Mouse (Mus musculus) kidney, postnatal 36 days (tissue): Measurements from ENCODE around the gene Hira.
"Not testable (repeated sequence)": the region's sequence is repeated elsewhere in the genome, so short reads cannot be mapped to it uniquely, and the experiment has no call there.

Source experiments
- DNase-seq, 2 experiments: peaks; one replicate each; pipeline ENCODE4 v3.0.0; 2021 to 2022; ENCODE audit warnings: mixed read lengths in 2 of 2

The Hira gene

DNA sequence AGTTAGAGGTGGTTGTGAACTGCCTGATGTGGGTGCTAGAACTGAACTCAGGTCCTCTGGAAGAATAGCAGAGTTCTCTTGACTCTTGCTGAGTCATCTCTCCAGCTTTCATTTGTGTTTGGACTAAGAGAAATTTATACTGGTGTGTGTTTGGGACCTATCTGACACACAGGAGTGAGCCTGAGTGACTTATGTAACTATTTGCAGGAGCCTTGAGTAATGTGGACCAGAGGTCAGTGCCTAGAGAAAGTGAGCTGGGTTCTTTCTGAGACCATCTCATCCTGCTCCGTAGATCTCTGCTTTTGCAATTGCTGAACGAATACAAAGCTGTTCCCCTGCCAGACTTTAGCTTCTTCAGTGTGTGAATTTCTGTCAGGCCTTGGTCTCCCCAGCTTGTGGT lies 44.9 kb downstream of the Hira start:
- DNase-seq: no peak

DNA sequence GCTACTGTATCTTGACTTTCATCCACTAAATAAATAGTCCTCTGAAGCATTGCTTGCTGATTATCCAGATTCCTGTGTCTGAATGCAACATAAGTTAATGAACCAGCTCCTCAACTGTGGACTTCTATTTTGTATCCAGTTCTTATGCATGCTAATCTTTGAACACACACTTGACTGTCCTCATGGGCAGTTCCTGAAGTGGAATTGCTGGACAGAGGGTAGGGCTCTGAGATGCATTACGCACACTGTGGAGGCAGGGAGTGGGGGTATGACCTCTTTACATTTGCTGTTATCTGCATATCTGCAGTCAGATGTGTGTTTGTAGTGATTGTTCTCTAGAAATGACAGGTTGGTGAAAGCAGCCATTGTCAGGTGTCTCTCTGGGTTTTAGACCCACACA lies 51.1 kb downstream of the Hira start:
- no peak for DNase-seq

DNA sequence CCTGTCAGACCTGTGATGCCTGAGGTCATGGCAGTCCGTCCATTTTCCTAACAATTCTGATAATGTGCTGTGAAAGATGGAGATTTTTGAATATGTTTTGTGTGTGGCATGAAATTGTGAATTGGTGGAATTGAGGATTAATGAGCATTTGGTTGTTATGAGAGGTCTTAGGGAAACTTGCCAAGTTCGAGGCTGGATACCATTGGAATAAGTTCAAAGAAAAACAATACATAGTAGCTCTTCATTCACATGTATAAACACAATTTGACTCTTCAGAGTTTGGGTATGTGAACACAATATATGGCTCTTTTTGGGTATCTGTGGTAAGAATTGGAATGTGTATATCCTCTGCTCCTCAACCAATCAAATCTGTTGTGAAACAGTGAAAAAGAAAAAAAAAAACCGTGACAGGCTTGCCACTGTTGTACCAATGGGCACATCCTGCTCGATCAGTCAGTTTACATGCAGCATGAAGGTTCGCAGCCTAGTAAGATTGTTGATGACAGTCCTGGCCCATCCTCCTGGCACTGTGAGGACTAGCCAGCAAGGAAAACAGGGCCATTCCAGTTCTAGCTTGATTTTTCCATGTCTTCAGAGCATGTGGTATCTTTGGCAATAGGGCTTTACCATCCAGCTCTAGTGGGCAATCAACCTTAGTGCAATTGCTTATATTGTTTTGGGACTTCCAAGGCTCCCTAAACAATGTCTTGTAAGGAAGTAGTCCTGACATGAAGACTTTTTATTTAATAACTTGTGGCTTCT lies 61.7 kb downstream of the Hira start:
- no peak for DNase-seq

DNA sequence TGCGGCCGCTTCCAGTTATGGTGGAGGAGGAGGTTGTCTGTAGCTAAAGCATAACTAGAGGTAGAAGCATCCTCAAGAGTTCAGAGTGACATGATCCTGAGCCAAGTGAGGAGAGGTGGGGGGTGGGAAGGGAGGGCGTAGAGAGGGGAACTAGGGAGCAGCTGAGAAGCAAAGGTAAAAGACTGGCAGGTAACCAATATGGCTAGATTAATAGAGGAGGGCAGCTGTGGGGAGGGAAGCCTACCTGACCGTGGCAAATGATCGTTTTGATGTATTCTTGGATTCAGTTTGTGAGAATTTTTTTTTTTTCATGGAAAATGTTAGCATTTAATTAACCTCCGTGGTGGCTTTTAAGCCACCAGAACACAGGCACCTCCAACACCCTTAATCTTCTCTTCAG lies 67.1 kb downstream of the Hira start:
- DNase-seq: no peak

DNA sequence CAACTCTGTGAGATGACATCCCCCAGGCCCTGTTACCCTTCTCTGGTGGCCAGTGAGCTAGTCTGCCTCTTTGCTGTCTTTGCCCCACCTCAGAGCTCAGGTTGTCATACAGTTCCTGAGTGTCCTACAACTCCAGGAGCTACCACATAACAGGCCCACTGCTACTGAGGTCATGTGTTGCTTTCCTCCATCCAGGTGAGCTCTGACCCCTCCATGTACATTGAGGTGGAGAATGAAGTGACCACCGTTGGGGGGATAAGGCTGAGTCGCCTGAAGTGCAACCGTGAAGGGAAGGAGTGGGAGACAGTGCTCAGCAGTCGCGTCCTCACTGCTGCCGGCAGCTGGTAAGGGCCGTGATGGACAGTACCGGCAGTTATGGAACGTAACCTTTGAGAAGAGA lies 72.1 kb downstream of the Hira start:
- no peak for DNase-seq

DNA sequence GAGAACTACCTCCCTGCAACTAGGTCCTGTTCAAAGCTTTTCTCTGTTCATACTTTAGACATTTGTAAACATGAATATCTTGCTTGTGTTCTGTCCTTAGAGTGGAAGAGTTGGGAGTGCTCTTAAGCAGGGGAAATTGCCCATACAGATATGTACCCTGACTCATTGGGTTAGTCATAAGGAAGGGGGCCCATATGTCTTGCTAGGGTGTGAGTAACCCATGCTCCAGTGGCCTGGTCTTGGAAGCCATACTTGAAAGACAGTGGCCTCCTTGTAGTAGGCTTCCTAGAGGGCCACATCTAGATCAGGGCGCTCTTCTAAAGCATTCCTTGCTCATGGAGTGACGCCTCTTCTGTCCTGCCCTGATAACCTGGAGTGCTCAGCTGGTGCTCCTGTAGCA lies 73.5 kb downstream of the Hira start:
- no peak for DNase-seq

DNA sequence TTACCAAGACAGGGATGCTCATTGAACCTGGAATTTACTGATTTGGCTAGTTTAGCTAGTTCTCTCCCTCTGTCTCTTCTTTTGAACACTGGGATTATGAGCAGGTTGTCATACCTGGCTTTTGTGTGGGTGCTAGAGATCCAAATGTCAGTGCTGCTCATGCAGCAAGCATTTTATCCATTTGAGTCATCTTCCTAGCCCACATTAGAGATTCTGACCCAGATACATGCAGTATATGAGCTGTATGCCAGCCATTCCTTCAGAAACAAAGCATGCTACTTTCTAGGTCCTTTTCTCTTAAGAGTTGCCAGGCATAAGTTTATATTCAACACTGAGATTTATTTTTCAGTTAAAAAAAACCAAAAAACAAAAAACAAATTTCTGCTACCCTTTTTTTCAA lies 76.0 kb downstream of the Hira start:
- no peak for DNase-seq

DNA sequence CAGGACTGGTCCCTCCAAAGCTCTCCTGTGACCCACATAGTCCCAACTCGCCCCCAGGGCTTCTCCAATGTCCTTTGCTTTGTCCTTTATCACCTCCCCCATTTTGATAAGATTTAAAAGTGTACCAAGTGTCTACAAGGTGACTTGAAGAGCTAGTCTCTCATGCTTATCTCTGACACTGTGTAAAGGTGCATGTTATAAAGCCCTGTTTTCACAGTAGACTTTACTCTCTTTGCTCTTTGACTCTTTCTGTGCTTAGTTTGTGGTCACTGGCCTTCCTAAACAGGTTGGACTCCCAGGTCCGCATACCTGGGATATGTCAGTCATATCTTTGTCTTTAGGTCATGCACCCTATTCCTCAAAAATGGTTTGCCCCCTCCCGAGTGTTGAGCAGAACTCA lies 78.2 kb downstream of the Hira start:
- DNase-seq: no peak

DNA sequence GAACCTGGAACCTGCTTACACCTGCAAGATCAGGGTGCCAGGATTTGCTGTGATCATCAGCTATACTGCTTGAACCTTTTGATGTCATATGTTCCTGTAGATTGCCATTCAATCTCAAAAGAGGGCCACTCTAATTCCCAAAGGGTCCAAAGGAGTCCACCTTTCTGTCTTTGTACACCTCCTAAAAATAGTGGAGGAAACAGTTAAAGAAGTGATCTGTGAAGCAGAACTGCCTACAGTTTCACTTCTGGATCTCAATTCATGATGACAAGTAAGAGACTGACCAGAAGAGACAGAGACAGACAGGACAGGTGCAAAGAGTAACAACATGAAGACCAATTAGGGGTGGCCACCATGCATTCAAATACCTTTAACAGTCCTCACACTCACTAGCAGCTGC lies 86.6 kb downstream of the Hira start:
- no peak for DNase-seq

DNA sequence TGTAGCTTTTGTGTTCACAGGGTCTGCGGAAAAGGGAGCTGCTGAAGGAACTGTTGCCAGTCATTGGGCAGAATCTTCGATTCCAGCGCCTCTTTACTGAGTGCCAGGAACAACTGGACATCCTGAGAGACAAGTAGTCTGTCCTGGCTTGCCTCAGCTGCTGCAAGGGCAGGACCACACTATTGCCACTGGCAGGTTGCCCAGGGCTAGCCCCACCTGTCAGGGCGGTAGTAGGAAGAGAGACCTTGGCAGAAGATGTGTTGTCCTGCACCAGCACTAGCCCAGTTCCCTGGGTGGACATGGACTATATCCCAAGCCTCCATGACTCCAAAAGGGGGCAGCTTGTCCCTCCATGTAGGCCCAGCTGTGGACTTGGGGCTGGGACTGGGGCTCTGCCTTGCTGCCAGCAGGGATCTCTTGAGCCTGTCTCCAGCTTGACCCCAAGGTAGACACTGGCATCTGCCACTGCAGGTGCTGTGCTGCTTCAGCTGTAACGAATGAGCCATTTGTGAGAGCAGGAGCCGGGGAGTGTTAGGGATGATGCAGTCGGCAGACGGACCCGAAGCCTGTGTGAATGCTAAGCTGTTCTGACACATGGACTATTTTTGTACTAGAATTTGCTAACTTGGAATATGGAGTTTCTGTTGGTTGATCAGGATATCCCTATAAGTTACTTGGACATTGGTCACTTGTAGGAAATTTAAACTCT lies 92.7 kb downstream of the Hira start:
- no peak for DNase-seq

DNA sequence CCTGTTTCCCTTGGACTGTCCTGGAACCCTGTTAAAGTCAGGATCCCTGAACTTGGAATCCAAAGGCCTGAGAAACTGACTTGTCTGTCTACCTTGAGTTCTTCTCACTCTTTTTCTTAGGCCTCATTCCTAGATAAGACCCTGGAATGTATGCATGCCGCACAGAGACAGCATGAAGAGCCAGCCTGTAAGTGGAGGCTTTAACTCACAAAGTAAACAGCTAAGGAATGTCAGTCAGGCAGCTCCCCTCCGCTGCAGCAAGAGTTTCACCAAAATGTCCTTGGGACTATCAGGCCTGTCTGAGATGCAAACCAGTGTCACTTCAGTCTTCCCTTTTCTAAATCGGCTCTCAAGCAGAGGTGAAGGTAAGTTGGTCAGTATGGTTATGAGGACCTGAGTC lies 94.0 kb downstream of the Hira start:
- no peak for DNase-seq

DNA sequence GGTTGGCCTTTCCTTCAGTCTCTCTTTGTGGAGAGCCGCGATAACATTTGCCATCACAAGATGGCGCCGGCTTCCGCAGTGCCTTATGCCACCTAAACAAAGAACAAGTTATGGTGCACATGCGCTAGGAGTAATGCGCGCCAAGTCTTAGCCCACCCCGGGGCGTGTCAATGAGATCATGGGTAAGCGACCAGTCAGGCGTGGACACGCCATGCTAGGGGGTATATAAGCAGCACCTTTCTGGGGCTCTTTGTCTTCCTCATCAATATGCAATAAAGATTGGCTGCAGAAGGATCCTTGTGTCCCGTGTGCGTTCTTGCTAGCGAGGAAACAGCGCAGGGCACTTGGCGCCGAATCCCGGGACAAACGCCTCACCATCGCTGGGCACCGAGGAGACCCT lies 98.8 kb downstream of the Hira start:
- DNase-seq: not testable (repeated sequence)

DNA sequence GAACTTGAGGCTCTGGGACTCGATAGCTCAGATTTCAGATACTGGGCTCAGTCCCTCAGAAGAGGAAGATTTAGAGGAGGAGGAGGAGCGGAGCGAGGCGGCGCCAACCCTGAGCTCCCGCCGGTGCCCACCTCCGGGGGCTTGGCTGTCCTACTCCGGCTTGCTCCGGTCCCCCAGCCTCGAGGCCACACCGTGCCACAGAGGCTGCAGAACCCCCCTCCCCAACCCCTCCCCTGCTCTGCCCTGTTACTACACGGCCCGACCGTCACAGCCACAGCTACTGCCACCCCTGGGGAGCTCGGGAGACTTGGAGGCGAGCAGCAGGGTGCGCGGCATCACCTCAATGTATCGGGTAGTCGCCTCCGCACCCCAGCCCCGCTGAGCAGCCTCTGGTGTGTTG lies 99.5 kb downstream of the Hira start:
- DNase-seq: no peak

DNA sequence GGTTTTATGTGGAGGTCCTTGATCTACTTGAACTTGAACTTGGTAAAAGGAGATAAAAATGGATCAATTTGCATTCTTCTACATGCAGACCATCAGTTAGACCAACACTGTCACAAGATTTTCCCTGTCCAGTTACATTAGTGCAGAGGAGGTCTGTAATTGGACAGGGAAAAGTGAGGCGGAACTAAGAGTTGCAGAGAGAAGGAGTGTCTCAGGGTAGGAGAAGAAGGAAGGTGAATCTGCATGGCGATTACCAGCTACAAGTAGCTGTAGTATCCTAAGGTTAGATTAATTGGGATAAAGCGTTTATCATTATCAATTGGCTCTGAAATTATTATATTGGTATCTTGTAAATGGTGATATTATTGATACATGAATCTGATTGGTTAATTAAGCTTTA lies 109.5 kb downstream of the Hira start:
- DNase-seq: no peak

DNA sequence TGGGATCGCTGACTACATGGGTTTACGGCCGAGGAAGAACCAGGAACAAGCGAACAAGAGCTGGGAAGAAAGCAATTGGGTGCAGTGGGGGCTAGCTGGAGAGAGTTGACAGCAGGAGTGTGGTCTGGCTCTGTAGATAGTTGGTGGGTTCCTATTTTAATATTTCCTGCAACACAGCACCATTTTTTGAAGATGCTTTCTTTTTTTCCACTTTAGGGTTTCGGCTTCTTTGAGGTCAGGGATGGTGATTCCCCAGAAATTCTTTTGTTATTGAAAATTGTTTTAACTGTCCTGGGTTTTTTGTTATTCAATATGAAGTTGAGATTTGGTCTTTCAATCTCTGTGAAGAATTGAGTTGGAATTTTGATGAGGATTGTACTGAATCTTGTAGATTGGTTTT lies 110.0 kb downstream of the Hira start:
- no peak for DNase-seq

DNA sequence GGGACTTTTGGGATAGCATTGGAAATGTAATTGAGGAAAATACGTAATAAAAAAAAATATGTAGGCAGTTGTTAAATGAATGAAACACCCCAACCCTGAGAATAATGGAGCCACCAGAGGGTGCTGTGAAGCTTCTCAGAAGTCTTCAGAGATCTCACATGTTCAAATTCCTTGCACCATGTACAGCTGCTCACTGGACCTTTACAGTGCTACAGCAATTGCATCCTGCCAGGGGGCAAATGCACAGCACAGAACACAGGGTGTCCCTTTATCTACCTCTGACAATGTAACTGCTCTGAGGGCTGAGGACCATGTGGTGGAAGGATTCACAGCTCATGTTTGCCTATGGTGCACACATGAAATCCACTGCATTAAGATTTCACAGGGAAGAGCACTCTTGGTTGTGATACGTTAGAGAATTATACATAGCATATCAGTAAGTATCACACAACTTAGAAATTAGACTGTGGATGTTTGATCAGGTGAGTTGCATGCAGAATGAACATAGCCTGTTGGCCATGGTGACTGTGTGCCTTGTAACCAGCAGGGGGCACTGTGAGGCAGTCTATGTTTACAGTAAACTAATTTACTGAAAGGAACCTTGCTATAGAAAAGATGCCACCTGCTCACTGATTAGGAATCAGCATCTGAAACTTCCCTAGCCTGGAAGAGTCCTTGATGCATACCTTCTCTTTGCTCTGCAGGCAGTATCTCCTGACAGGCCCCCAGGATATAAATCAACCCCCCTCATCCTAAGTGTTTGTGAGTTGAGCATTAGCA lies 126.0 kb downstream of the Hira start:
- peak in 1 of 2 experiments; percentile 41 for DNase-seq

DNA sequence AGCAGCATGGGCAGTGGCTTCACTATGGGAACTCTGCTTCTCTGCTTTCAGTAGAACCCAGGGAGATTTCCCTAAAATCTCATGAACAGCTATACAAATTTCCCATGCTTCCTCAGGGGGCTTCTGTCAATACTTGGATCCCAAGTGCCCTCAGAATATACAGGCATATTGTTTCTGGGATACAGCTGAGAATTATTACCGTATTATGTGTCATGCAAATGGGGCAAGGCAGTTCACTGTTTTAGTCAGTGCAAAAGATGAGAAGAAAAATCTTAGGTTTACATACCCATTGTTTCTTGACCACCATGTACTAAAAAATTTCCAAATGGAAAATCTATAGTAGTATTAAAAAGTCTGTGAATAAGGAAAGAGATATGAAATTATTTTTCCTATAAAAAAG lies 126.9 kb downstream of the Hira start:
- DNase-seq: no peak

DNA sequence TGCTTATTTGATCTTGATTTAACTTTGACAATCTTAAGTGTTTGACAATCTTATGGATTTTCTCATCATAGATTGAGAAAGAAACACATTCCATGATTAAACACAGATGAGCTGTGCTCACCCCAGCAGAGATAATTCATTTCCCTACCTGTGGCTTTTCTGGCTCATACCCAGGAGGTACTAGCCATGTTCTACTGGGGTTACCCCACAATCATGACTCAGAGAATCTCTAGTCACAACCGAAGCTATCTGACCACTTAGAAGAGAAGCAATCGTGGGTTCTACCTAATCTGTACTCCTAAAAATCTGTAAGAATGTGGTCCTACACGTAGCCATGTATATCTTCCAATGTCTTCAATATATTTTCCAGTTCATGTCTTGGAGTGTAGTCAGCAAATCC lies 128.5 kb downstream of the Hira start:
- no peak for DNase-seq

DNA sequence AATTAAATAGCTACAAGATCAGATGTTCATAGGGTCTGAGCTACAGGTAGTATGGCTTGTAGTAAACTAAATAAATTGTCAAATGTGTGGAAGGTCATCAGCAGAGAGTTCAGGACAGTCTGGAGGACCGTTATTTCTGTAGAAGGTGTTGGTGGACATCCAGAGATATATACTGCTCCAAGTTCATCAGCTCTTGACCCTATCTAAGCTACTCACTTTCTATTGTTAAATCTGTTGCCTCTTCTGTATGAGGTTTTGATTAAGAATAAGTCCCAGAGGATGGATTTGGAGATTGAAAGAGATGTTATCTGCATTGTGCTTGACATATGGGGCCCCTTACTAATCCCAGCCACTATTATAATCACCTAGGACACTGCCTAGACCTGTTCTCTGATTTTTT lies 129.9 kb downstream of the Hira start:
- DNase-seq: no peak

DNA sequence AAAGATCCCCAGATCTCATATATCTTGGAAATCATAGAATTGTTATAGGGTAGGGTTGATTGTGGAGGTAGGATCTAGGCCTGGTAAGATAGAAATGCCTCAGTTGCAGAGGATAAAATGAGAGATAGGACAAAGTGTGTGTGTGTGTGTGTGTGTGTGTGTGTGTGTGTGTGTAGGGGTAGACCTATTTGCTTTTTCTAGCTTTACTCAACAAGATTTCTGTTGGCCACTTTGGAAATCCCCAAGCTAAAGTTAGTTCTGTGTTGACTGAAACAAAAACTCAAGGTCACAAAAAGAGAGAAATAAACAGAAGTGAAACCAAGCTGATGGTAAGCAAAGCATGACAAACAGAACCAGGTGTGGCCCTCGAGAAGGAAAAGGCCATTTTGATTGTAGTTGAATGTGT lies 130.4 kb downstream of the Hira start:
- not testable (repeated sequence) for DNase-seq

DNA sequence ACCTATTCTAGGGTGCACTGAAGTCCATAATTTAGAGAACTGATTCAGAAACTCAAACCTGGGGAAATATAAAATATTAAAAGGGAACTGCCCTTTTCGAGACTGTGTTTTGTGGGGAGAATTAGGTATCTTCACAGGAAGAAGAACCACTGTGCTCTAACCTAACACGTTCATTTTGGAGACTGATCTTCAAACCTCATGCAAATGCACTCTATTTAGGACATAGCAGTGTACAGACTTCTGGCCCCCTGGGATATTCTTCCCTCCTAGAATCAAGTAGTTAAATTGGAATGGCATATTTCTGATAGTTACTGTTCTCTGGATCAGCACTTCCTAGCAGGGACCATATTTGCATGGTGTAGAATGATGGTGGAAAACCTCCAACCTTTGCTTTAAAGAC lies 133.9 kb downstream of the Hira start:
- DNase-seq: no peak

DNA sequence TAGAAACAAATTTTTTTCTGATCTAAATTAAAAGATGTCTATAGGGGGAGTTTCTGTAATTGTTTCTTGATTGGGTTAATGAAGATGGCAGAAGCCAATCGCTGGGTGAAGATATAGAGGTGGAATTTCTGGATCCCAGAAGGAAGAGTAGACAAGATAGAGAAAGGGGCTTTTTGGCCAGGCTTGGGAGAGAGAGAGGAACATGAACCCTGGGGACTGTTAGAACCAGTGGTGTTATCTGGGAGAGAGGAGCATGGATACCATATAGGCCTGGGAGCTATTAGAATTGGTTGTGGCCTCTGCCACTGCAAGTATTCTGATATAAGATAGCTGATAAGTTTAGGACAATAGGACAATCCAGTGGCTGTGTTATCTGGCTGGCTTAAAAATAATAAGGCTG lies 136.7 kb downstream of the Hira start:
- DNase-seq: no peak

DNA sequence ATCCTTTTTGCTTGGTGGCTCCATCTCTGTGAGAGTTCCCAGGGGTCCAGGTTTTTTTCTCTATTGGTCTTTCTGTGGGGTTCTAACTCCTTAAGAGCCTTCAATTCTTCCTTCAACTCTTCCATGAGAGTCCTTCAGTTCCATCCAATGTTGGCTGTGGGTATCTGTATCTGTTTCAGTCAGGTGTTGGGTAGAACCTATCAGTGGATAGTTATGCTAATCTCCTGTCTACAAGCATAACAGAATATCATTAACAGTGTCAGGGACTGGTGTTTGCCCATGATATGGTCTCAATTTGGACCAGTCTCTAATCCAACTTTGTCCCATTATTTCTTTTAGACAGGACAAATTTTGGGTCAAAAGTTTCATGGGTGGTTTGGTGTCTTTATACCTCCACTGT lies 137.8 kb downstream of the Hira start:
- no peak for DNase-seq
